Mouse (Mus musculus) ES-E14 (cell line): Measurements from ENCODE around the gene Ppp2r3a. TPM values are rescaled to one million over a fixed set of nuclear protein-coding genes. Genes with fewer than 3 reads are reported as not detected.

Source experiments
- DNase-seq: peaks from one replicate; pipeline ENCODE4 v3.0.0-alpha.2; 2013; ENCODE audit warnings: low read depth, low spot score
- H3K27ac ChIP-seq: 2 replicates; pipeline ENCODE4 v1.5.1; 2012; ENCODE audit warnings: low read depth, mild to moderate bottlenecking, low read length, moderate library complexity, mixed read lengths; ENCODE audit not compliant: poor library complexity, insufficient read depth, severe bottlenecking
- H3K36me3 ChIP-seq: 2 replicates; pipeline ENCODE4 v1.6.1; 2012; ENCODE audit warnings: mild to moderate bottlenecking, low read length, moderate library complexity, mixed read lengths; ENCODE audit not compliant: control insufficient read depth, poor library complexity, insufficient read depth, severe bottlenecking
- H3K4me1 ChIP-seq, 2 experiments: fragments of 150-350 bp in 1 of 2; sonication (generic) in 1 of 2; 2 replicates each; pipeline ENCODE4 v1.6.1; 2012; ENCODE audit warnings: low read length in 2 of 2, mild to moderate bottlenecking in 1 of 2, mixed read lengths in 1 of 2; ENCODE audit not compliant: control insufficient read depth in 2 of 2, insufficient read depth in 2 of 2, poor library complexity in 1 of 2
- H3K4me3 ChIP-seq, 2 experiments: fragments of 150-350 bp in 1 of 2; sonication (generic) in 1 of 2; 2 replicates each; pipeline ENCODE4 v1.5.1; 2012; ENCODE audit warnings: low read length in 2 of 2, low read depth in 1 of 2, mild to moderate bottlenecking in 1 of 2, mixed read lengths in 1 of 2; ENCODE audit not compliant: insufficient read depth in 1 of 2, poor library complexity in 1 of 2, severe bottlenecking in 1 of 2
- H3K9ac ChIP-seq: 2 replicates; pipeline ENCODE4 v1.6.1; 2012; ENCODE audit warnings: low read depth, mild to moderate bottlenecking, low read length, mixed read lengths; ENCODE audit not compliant: poor library complexity, insufficient read depth, severe bottlenecking
- H3K9me3 ChIP-seq: fragments of 150-350 bp; sonication (generic); 2 replicates; pipeline ENCODE4 v1.6.1; 2012; ENCODE audit warnings: low read depth, mild to moderate bottlenecking, low read length; ENCODE audit not compliant: control insufficient read depth, insufficient read depth
- CHD2 ChIP-seq: IDR thresholded peaks from 2 replicates; pipeline ENCODE4 v1.6.1; 2014; ENCODE audit warnings: mild to moderate bottlenecking, low read depth, low read length, inconsistent platforms
- HCFC1 ChIP-seq: IDR thresholded peaks from 2 replicates; pipeline ENCODE4 v1.6.1; 2012; ENCODE audit warnings: low read length, inconsistent platforms, borderline replicate concordance; ENCODE audit not compliant: insufficient read depth
- MAFK ChIP-seq: IDR thresholded peaks from 2 replicates; pipeline ENCODE4 v1.6.1; 2014; ENCODE audit warnings: mild to moderate bottlenecking, low read depth, low read length, inconsistent platforms; ENCODE audit not compliant: insufficient read depth
- ZC3H11A ChIP-seq: IDR thresholded peaks from 2 replicates; pipeline ENCODE4 v1.6.1; 2012; ENCODE audit warnings: low read depth, mild to moderate bottlenecking, inconsistent platforms, low read length, borderline replicate concordance
- ZNF384 ChIP-seq: IDR thresholded peaks from 2 replicates; pipeline ENCODE4 v1.6.1; 2012; ENCODE audit warnings: low read depth, low read length, inconsistent platforms
- in situ Hi-C, 2 experiments: fragments of 600-800 bp; cut with MboI; formaldehyde crosslinking; loops; one replicate each; pipeline ENCODE4 v1.15.1; 2025; ENCODE audit warnings: low sequenced_read_pairs in 2 of 2, inconsistent platforms in 1 of 2; ENCODE audit not compliant: unreplicated experiment in 2 of 2
- total RNA-seq: library from RNA; depleted of rRNA; stranded (reverse); fragments of 300-350 nt; gene quantifications from 2 replicates; pipeline ENCODE4 v1.2.3, GENCODE M21; 2012

Gene Ppp2r3a
- total RNA-seq, 1 experiment, result 4.1 TPM

- Histone ChIP-seq H3K9ac (no peak overlapping the region), H3K27ac (no peak overlapping the region; the same call in 1 of the 2 replicates), H3K36me3 (peaks cover 9% of the 10 kb centered on the region), H3K9me3 (no peaks in the 10 kb centered on the region), H3K4me1 (peaks cover 0 to 5% of the 10 kb centered on the region in 2 experiments; a peak in 1 of 4 replicates), H3K4me3 (no peak overlapping the region)
- in situ Hi-C loops, result no loop called here
- no peak for DNase-seq
- TF ChIP-seq MAFK (no peak), CHD2 (no peak), HCFC1 (no peak), ZC3H11A (no peak), ZNF384 (no peak)
Observed at GRCm38 (mm10) chr9:101097542-101097941, 154.1 kb downstream of the Ppp2r3a start.

GRCm38 (mm10) chr9:101096461-101096860 lies 155.1 kb downstream of the Ppp2r3a start:
- peaks cover 5% of the 10 kb centered on the region for H3K36me3 ChIP-seq
- TF ChIP-seq CHD2, result no peak
- no peak for TF ChIP-seq ZNF384
- no peak for TF ChIP-seq HCFC1
- no peak for TF ChIP-seq ZC3H11A
- TF ChIP-seq MAFK, result no peak
- H3K9ac ChIP-seq, result no peak overlapping the region
- no peak overlapping the region for H3K4me3 ChIP-seq
- H3K4me1 ChIP-seq, result peaks cover 0 to 3% of the 10 kb centered on the region in 2 experiments; a peak in 1 of 4 replicates
- no peaks in the 10 kb centered on the region for H3K9me3 ChIP-seq
- in situ Hi-C loops, result no loop called here
- no peak for DNase-seq
- H3K27ac ChIP-seq, result no peak overlapping the region

GRCm38 (mm10) chr9:101095425-101095824 lies 156.2 kb downstream of the Ppp2r3a start:
- no peak for DNase-seq
- Histone ChIP-seq H3K4me1 (peaks cover 0 to 3% of the 10 kb centered on the region in 2 experiments; a peak in 1 of 4 replicates), H3K27ac (no peak overlapping the region), H3K4me3 (no peak overlapping the region), H3K36me3 (peaks cover 3% of the 10 kb centered on the region; the same call in 1 of the 2 replicates), H3K9ac (no peak overlapping the region), H3K9me3 (no peaks in the 10 kb centered on the region)
- in situ Hi-C loops, result no loop called here
- TF ChIP-seq CHD2, result no peak

GRCm38 (mm10) chr9:101083728-101084127 lies 167.9 kb downstream of the Ppp2r3a start:
- no peak overlapping the region for H3K9ac ChIP-seq
- no peaks in the 10 kb centered on the region for H3K9me3 ChIP-seq
- no peaks in the 10 kb centered on the region for H3K36me3 ChIP-seq
- TF ChIP-seq ZNF384, result no peak
- TF ChIP-seq ZC3H11A, result no peak
- no peak for TF ChIP-seq MAFK
- no peak for TF ChIP-seq HCFC1
- no peak for TF ChIP-seq CHD2
- no peak overlapping the region for H3K27ac ChIP-seq
- in situ Hi-C loops, result no loop called here
- no peaks in the 10 kb centered on the region; a peak in 1 of 4 replicates for H3K4me1 ChIP-seq
- no peak overlapping the region for H3K4me3 ChIP-seq
- DNase-seq, result no peak

GRCm38 (mm10) chr9:101080046-101080685 lies 171.4 kb downstream of the Ppp2r3a start:
- Histone ChIP-seq H3K27ac (no peak overlapping the region), H3K9ac (no peak overlapping the region), H3K4me1 (peaks cover 0 to 5% of the 10 kb centered on the region in 2 experiments; a peak in 1 of 4 replicates), H3K9me3 (no peaks in the 10 kb centered on the region), H3K36me3 (no peaks in the 10 kb centered on the region), H3K4me3 (no peak overlapping the region)
- in situ Hi-C loops, result no loop called here
- no peak for DNase-seq
- TF ChIP-seq ZC3H11A (no peak), CHD2 (no peak), MAFK (no peak), HCFC1 (no peak), ZNF384 (no peak)
